Mouse (Mus musculus) Patski (cell line): ENCODE measurements at regions not wholly inside any gene's neighbourhood (a gene's known extent, or its start where the extent isn't known, plus 50 kb on each side); places are given as distances from the start of the nearest gene placed in this dataset.
"Not testable (repeated sequence)": the region's sequence is repeated elsewhere in the genome, so short reads cannot be mapped to it uniquely, and the experiment has no call there.

ENCODE experiments used
- ATAC-seq: fragments of 100-300 bp; one replicate; pipeline ENCODE4 v1.8.0; 2021
- CTCF ChIA-PET: fragments of 350-600 bp; sonication (Branson Sonifier 250); formaldehyde crosslinking; loops from one replicate; lab custom pipeline; 2022; ENCODE audit warnings: inconsistent platforms; lab: Charles Lee
- POLR2A ChIA-PET: fragments of 350-600 bp; sonication (Branson Sonifier 250); formaldehyde crosslinking; loops from one replicate; lab custom pipeline; 2022; ENCODE audit warnings: antibody characterized with exemption, inconsistent platforms; lab: Charles Lee
- DNase-seq: peaks from one replicate; pipeline ENCODE4 v3.0.0-alpha.2; 2011; ENCODE audit warnings: low read depth, low spot score
- H3K27me3 ChIP-seq: fragments of 371-371 bp; one replicate; pipeline ENCODE4 v1.5.1; 2021
- CTCF ChIP-seq: fragments of 100-300 bp; IDR thresholded peaks from one replicate; pipeline ENCODE4 v1.5.1; 2021
- in situ Hi-C: fragments of 300-500 bp; cut with MboI; formaldehyde crosslinking; loops from 3 replicates; pipeline ENCODE4 v1.11.1; 2018; ENCODE audit warnings: low pct_unique_long_range_greater_than_20kb, mixed read lengths

- no peaks in the 10 kb centered on the region for H3K27me3 ChIP-seq
- DNase-seq: no peak
- ChIA-PET CTCF (no interaction called here), POLR2A (no interaction called here)
- in situ Hi-C loops: no loop called here
- no peak for TF ChIP-seq CTCF
- no peak for ATAC-seq
Observed at GRCm38 (mm10) chr3:6427905-6428304, 192.3 kb downstream of the 1700008P02Rik start.

- POLR2A ChIA-PET: no interaction called here
- no peak for TF ChIP-seq CTCF
- H3K27me3 ChIP-seq: no peaks in the 10 kb centered on the region
- CTCF ChIA-PET: no interaction called here
- DNase-seq (no peak), ATAC-seq (no peak)
- in situ Hi-C loops: no loop called here
Observed at GRCm38 (mm10) chr3:6400871-6401270, 219.4 kb downstream of the 1700008P02Rik start.

DNA sequence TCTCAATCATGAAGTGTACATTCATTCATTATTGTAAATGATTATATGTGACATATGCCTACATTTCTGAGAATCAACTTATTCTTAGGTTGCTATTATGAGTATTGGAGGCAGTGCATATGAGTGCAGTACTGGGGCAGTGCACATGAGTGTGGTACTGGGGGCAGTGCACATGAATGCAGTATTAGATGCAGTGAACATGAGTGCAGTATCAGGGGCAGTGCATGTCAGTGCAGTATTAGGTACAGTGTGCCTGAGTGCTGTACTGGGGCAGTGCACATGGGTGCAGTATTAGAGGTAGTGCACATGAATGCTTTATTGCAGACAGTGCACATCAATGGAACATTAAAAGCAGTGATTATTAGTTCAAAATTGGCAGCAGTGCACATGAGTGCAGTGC lies 234.6 kb downstream of the 1700008P02Rik start:
- ATAC-seq: no peak
- POLR2A ChIA-PET: no interaction called here
- in situ Hi-C loops: no loop called here
- TF ChIP-seq CTCF: no peak
- CTCF ChIA-PET: no interaction called here
- DNase-seq: no peak
- H3K27me3 ChIP-seq: peaks cover 17% of the 10 kb centered on the region

- no peak for ATAC-seq
- no peak for DNase-seq
- ChIA-PET POLR2A (no interaction called here), CTCF (no interaction called here)
- no peak for TF ChIP-seq CTCF
- peaks cover 17% of the 10 kb centered on the region for H3K27me3 ChIP-seq
- in situ Hi-C loops: no loop called here
Observed at GRCm38 (mm10) chr3:6382896-6383295, 237.3 kb downstream of the 1700008P02Rik start.

DNA sequence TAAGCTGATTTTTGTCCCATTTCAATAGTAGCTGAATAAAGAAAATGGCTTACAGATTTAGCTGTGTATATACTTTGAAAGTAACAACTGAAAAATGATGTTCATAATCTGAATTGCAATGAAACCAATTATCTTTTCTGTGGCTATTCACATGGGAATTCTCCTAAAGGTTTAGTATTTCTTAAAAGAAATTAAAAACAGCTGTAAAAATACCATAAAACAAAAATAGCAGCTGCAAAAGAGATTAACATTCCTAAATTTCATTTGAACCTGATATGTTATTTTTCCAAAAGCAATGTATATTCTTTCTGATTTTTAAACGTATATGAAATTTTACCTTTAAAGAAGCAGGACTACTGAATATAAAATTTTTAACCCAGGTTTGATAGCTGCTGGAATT lies 237.9 kb downstream of the 1700008P02Rik start:
- peaks cover 17% of the 10 kb centered on the region for H3K27me3 ChIP-seq
- no peak for ATAC-seq
- TF ChIP-seq CTCF: no peak

GRCm38 (mm10) chr3:6381732-6382131 lies 238.5 kb downstream of the 1700008P02Rik start:
- ChIA-PET POLR2A (no interaction called here), CTCF (no interaction called here)
- in situ Hi-C loops: no loop called here
- H3K27me3 ChIP-seq: peaks cover 17% of the 10 kb centered on the region
- DNase-seq (no peak), ATAC-seq (no peak)
- TF ChIP-seq CTCF: no peak

More for the DNA sequence above, 237.9 kb downstream of the 1700008P02Rik start:
- in situ Hi-C loops: no loop called here
- CTCF ChIA-PET: no interaction called here
- POLR2A ChIA-PET: no interaction called here
- no peak for DNase-seq

- POLR2A ChIA-PET, in situ Hi-C loops, CTCF ChIA-PET, DNase-seq, ATAC-seq, H3K27me3 ChIP-seq: not testable (repeated sequence)
Observed at GRCm38 (mm10) chr3:6339001-6339400, 281.2 kb downstream of the 1700008P02Rik start.

- no peaks in the 10 kb centered on the region for H3K27me3 ChIP-seq
- POLR2A ChIA-PET: no interaction called here
- CTCF ChIA-PET: interaction anchor here (1.1 to 1.3 kb wide), 2 partner anchors 10 to 31 kb away, joined by 3 to 4 read pairs; no protein-coding TSS in a partner anchor
- in situ Hi-C loops: no loop called here
- ATAC-seq: no peak
- no peak for DNase-seq
- no peak for TF ChIP-seq CTCF
Observed at GRCm38 (mm10) chr3:6320818-6321504, 299.3 kb downstream of the 1700008P02Rik start.

GRCm38 (mm10) chr3:6289500-6289899 lies 330.7 kb downstream of the 1700008P02Rik start:
- ChIA-PET CTCF (no interaction called here), POLR2A (no interaction called here)
- in situ Hi-C loops: no loop called here
- ATAC-seq (no peak), DNase-seq (no peak)
- no peak for TF ChIP-seq CTCF
- no peaks in the 10 kb centered on the region for H3K27me3 ChIP-seq

GRCm38 (mm10) chr3:6280636-6281035 lies 339.6 kb downstream of the 1700008P02Rik start:
- ChIA-PET CTCF (no interaction called here), POLR2A (no interaction called here)
- H3K27me3 ChIP-seq: peaks cover 4% of the 10 kb centered on the region
- no peak for DNase-seq
- no peak for TF ChIP-seq CTCF
- in situ Hi-C loops: no loop called here
- no peak for ATAC-seq
